Mouse (Mus musculus) forebrain, embryonic 11.5 days (tissue): ENCODE measurements at regions not wholly inside any gene's neighbourhood (a gene's known extent, or its start where the extent isn't known, plus 50 kb on each side); places are given as distances from the start of the nearest gene placed in this dataset.

Experiments used
- ATAC-seq: fragments of 200-750 bp; cut with Nextera tagmentation; replicated peaks from 2 replicates; pipeline ENCODE4 v1.8.0; 2017; ENCODE audit warnings: moderate TSS enrichment; ENCODE audit not compliant: low FRiP score
- DNase-seq: peaks from one replicate; pipeline ENCODE4 v3.0.0-alpha.2; 2017; ENCODE audit warnings: low spot score
- H3K27ac ChIP-seq: fragments of 300-500 bp; sonication (generic); 2 replicates; pipeline ENCODE4 v1.5.1; 2014; ENCODE audit warnings: low read depth, low read length
- H3K27me3 ChIP-seq: fragments of 300-500 bp; sonication (generic); 2 replicates; pipeline ENCODE4 v1.6.1; 2014; ENCODE audit warnings: mild to moderate bottlenecking, low read length, mixed read lengths; ENCODE audit not compliant: control insufficient read depth, insufficient read depth
- H3K36me3 ChIP-seq: fragments of 300-500 bp; sonication (generic); 2 replicates; pipeline ENCODE4 v1.6.1; 2014; ENCODE audit warnings: mild to moderate bottlenecking, low read length, moderate library complexity, mixed read lengths; ENCODE audit not compliant: control insufficient read depth, insufficient read depth
- H3K4me1 ChIP-seq: fragments of 300-500 bp; sonication (generic); replicated peaks from 2 replicates; pipeline ENCODE4 v1.6.1; 2014; ENCODE audit warnings: low read length, mixed read lengths; ENCODE audit not compliant: control insufficient read depth, insufficient read depth
- H3K4me2 ChIP-seq: fragments of 300-500 bp; sonication (generic); 2 replicates; pipeline ENCODE4 v1.6.1; 2014; ENCODE audit warnings: low read depth, mild to moderate bottlenecking, low read length, moderate library complexity, mixed read lengths; ENCODE audit not compliant: severe bottlenecking
- H3K4me3 ChIP-seq: fragments of 300-500 bp; sonication (generic); 2 replicates; pipeline ENCODE4 v1.5.1; 2014; ENCODE audit warnings: low read depth, low read length
- H3K9ac ChIP-seq: fragments of 300-500 bp; sonication (generic); 2 replicates; pipeline ENCODE4 v1.6.1; 2014; ENCODE audit warnings: low read length
- H3K9me3 ChIP-seq: fragments of 300-500 bp; sonication (generic); 2 replicates; pipeline ENCODE4 v1.6.1; 2016; ENCODE audit warnings: low read length, mixed read lengths; ENCODE audit not compliant: control insufficient read depth
- WGBS: fragments of 180-500 bp; shearing (Covaris S2); extraction: QIAGEN DNeasy Blood & Tissue Kit; methylation state at CpG from one replicate; pipeline ENCODE4 v1.1.7; 2014; 5-methylcytosine and 5-hydroxymethylcytosine counted together

- no peaks in the 10 kb centered on the region for H3K36me3 ChIP-seq
- no peaks in the 10 kb centered on the region for H3K9me3 ChIP-seq
- H3K27me3 ChIP-seq, result no peaks in the 10 kb centered on the region
- no peak overlapping the region for H3K9ac ChIP-seq
- H3K4me3 ChIP-seq, result no peak overlapping the region
- DNase-seq (no peak), ATAC-seq (no peak)
- no peak overlapping the region for H3K4me2 ChIP-seq
- no peaks in the 10 kb centered on the region for H3K4me1 ChIP-seq
- WGBS, result 29% methylated on average over 13 of the region's 13 CpGs
- no peak overlapping the region for H3K27ac ChIP-seq
Observed at GRCm38 (mm10) chr6:52105031-52105593, 53.0 kb downstream of the Hoxa1 start.

GRCm38 (mm10) chr6:52104141-52104540, 54.0 kb downstream of the Hoxa1 start:
- H3K4me2 ChIP-seq, result no peak overlapping the region
- H3K27ac ChIP-seq, result no peak overlapping the region
- H3K36me3 ChIP-seq, result no peaks in the 10 kb centered on the region
- H3K4me1 ChIP-seq, result no peaks in the 10 kb centered on the region
- DNase-seq, result no peak
- no peak overlapping the region for H3K9ac ChIP-seq
- 97% methylated on average over 11 of the region's 11 CpGs for WGBS
- ATAC-seq, result no peak
- H3K9me3 ChIP-seq, result no peaks in the 10 kb centered on the region
- no peak overlapping the region for H3K4me3 ChIP-seq
- no peaks in the 10 kb centered on the region for H3K27me3 ChIP-seq

- DNase-seq, result no peak
- WGBS, result 88% methylated on average over 7 of the region's 7 CpGs
- no peak for ATAC-seq
- Histone ChIP-seq H3K4me2 (no peak overlapping the region), H3K4me1 (no peaks in the 10 kb centered on the region), H3K9ac (no peak overlapping the region), H3K27ac (no peak overlapping the region), H3K4me3 (no peak overlapping the region), H3K36me3 (no peaks in the 10 kb centered on the region), H3K27me3 (no peaks in the 10 kb centered on the region), H3K9me3 (no peaks in the 10 kb centered on the region)
Observed at GRCm38 (mm10) chr6:52103661-52104060, 54.5 kb downstream of the Hoxa1 start.

- H3K4me2 ChIP-seq, result no peak overlapping the region
- WGBS, result 79% methylated on average over 8 of the region's 8 CpGs
- no peak for ATAC-seq
Observed at GRCm38 (mm10) chr6:52102699-52103098, 55.4 kb downstream of the Hoxa1 start.

GRCm38 (mm10) chr6:52102179-52102578, 55.9 kb downstream of the Hoxa1 start:
- Histone ChIP-seq H3K36me3 (no peaks in the 10 kb centered on the region), H3K4me3 (no peak overlapping the region), H3K27me3 (no peaks in the 10 kb centered on the region), H3K4me1 (no peaks in the 10 kb centered on the region), H3K27ac (no peak overlapping the region), H3K9me3 (no peaks in the 10 kb centered on the region), H3K9ac (no peak overlapping the region), H3K4me2 (no peak overlapping the region)
- ATAC-seq, result no peak
- no peak for DNase-seq
- WGBS, result 79% methylated on average over 8 of the region's 8 CpGs

More at GRCm38 (mm10) chr6:52102699-52103098, 55.4 kb downstream of the Hoxa1 start:
- Histone ChIP-seq H3K4me1 (no peaks in the 10 kb centered on the region), H3K27ac (no peak overlapping the region), H3K9ac (no peak overlapping the region), H3K4me3 (no peak overlapping the region), H3K27me3 (no peaks in the 10 kb centered on the region), H3K9me3 (no peaks in the 10 kb centered on the region), H3K36me3 (no peaks in the 10 kb centered on the region)
- DNase-seq, result no peak

GRCm38 (mm10) chr6:52101209-52101608, 56.9 kb downstream of the Hoxa1 start:
- H3K4me2 ChIP-seq, result no peak overlapping the region
- H3K36me3 ChIP-seq, result no peaks in the 10 kb centered on the region
- H3K9me3 ChIP-seq, result no peaks in the 10 kb centered on the region
- no peak overlapping the region for H3K4me3 ChIP-seq
- no peaks in the 10 kb centered on the region for H3K27me3 ChIP-seq
- no peaks in the 10 kb centered on the region for H3K4me1 ChIP-seq
- no peak for DNase-seq
- H3K9ac ChIP-seq, result no peak overlapping the region
- no peak overlapping the region for H3K27ac ChIP-seq
- 88% methylated on average over 6 of the region's 6 CpGs for WGBS
- ATAC-seq, result no peak

- DNase-seq (no peak), ATAC-seq (no peak)
- Histone ChIP-seq H3K36me3 (no peaks in the 10 kb centered on the region), H3K4me1 (no peaks in the 10 kb centered on the region), H3K4me2 (no peak overlapping the region), H3K9me3 (no peaks in the 10 kb centered on the region), H3K4me3 (no peak overlapping the region), H3K27me3 (no peaks in the 10 kb centered on the region), H3K27ac (no peak overlapping the region), H3K9ac (no peak overlapping the region)
- 91% methylated on average over 7 of the region's 7 CpGs for whole genome bisulfite sequencing
Observed at GRCm38 (mm10) chr6:52098851-52099250, 59.3 kb downstream of the Hoxa1 start.

- no peak overlapping the region for H3K27ac ChIP-seq
- ATAC-seq (no peak), DNase-seq (no peak)
- no peak overlapping the region for H3K4me2 ChIP-seq
- 94% methylated on average over 7 of the region's 7 CpGs for WGBS
- H3K36me3 ChIP-seq, result no peaks in the 10 kb centered on the region
- H3K4me3 ChIP-seq, result no peak overlapping the region
- no peaks in the 10 kb centered on the region for H3K9me3 ChIP-seq
- H3K27me3 ChIP-seq, result no peaks in the 10 kb centered on the region; the same call in 1 of the 2 replicates
- H3K4me1 ChIP-seq, result no peaks in the 10 kb centered on the region
- no peak overlapping the region for H3K9ac ChIP-seq
Observed at GRCm38 (mm10) chr6:52095575-52095974, 62.5 kb downstream of the Hoxa1 start.

GRCm38 (mm10) chr6:52091445-52091844, 66.7 kb downstream of the Hoxa1 start:
- Histone ChIP-seq H3K27ac (no peak overlapping the region), H3K9ac (no peak overlapping the region), H3K9me3 (no peaks in the 10 kb centered on the region), H3K4me2 (no peak overlapping the region), H3K4me1 (no peaks in the 10 kb centered on the region), H3K4me3 (no peak overlapping the region), H3K36me3 (no peaks in the 10 kb centered on the region), H3K27me3 (no peaks in the 10 kb centered on the region; the same call in 1 of the 2 replicates)
- no peak for ATAC-seq
- WGBS, result 47% methylated on average over 5 of the region's 5 CpGs
- no peak for DNase-seq
